Mouse (Mus musculus): ENCODE measurements around the gene Atg13. TPM values are rescaled to one million over a fixed set of nuclear protein-coding genes. Genes with fewer than 3 reads are reported as not detected.

The Atg13 gene
- polyA plus RNA-seq, 1 experiment from 2014 or later: 27.8 TPM

- H3K4me2 ChIP-seq (replicated peaks; ENCODE audit: low read depth, low read length): no peak within 1 kb of the TSS
- no peak within 1 kb of the TSS for H3K4me3 ChIP-seq (ENCODE audit: low read depth, low read length)
- peak within 1 kb of the TSS; percentile 44 for H3K27ac ChIP-seq (ENCODE audit: low read length)
- 0 out of 2 replicates have a peak, but pooled peaks cover 8% of the 10 kb centered on the region for H3K4me1 ChIP-seq (ENCODE audit: control insufficient read depth, insufficient read depth, low read length)
- 81% methylated on average over 8 of the region's 8 CpGs for WGBS
- H3K27me3 ChIP-seq (ENCODE audit: control insufficient read depth, insufficient read depth, low read length): no peaks in the 10 kb centered on the region
- H3K9me3 ChIP-seq (ENCODE audit: control insufficient read depth, low read depth, low read length): no peaks in the 10 kb centered on the region
- H3K36me3 ChIP-seq (ENCODE audit: control insufficient read depth, insufficient read depth, low read length): no peaks in the 10 kb centered on the region
- H3K9ac ChIP-seq (replicated peaks; ENCODE audit: low read depth, low read length): no peak within 1 kb of the TSS
- no peak for ATAC-seq (ENCODE audit: insufficient number of reproducible peaks, insufficient read depth, low FRiP score, low read depth)
Observed at GRCm38 (mm10) chr2:91636229-91636628, 74.1 kb downstream of the Atg13 start, which contains the start of gene F2. F2 (minus strand) TSS chr2:91636414.

GRCm38 (mm10) chr2:91635486-91635885 is 74.9 kb downstream of the Atg13 start:
- Histone ChIP-seq H3K36me3 (ENCODE audit: control insufficient read depth, insufficient read depth, low read length) (no peaks in the 10 kb centered on the region), H3K4me2 (replicated peaks; ENCODE audit: low read depth, low read length) (no peak overlapping the region), H3K9ac (replicated peaks; ENCODE audit: low read depth, low read length) (no peak overlapping the region), H3K27ac (ENCODE audit: low read length) (peak overlapping the region; percentile 44), H3K4me3 (ENCODE audit: low read depth, low read length) (no peak overlapping the region), H3K4me1 (ENCODE audit: control insufficient read depth, insufficient read depth, low read length) (0 out of 2 replicates have a peak, but pooled peaks cover 8% of the 10 kb centered on the region), H3K9me3 (ENCODE audit: control insufficient read depth, low read depth, low read length) (no peaks in the 10 kb centered on the region), H3K27me3 (ENCODE audit: control insufficient read depth, insufficient read depth, low read length) (no peaks in the 10 kb centered on the region)
- WGBS: 89% methylated on average over 11 of the region's 11 CpGs
- no peak for ATAC-seq (ENCODE audit: insufficient number of reproducible peaks, insufficient read depth, low FRiP score, low read depth)

GRCm38 (mm10) chr2:91634841-91635240 is 75.5 kb downstream of the Atg13 start:
- no peak for ATAC-seq (ENCODE audit: insufficient number of reproducible peaks, insufficient read depth, low FRiP score, low read depth)
- Histone ChIP-seq H3K27me3 (ENCODE audit: control insufficient read depth, insufficient read depth, low read length) (no peaks in the 10 kb centered on the region), H3K4me2 (replicated peaks; ENCODE audit: low read depth, low read length) (no peak overlapping the region), H3K9me3 (ENCODE audit: control insufficient read depth, low read depth, low read length) (no peaks in the 10 kb centered on the region), H3K4me3 (ENCODE audit: low read depth, low read length) (no peak overlapping the region), H3K9ac (replicated peaks; ENCODE audit: low read depth, low read length) (no peak overlapping the region), H3K27ac (ENCODE audit: low read length) (no peak overlapping the region), H3K36me3 (ENCODE audit: control insufficient read depth, insufficient read depth, low read length) (no peaks in the 10 kb centered on the region), H3K4me1 (ENCODE audit: control insufficient read depth, insufficient read depth, low read length) (0 out of 2 replicates have a peak, but pooled peaks cover 8% of the 10 kb centered on the region)
- 76% methylated on average over 9 of the region's 9 CpGs for WGBS

- Histone ChIP-seq H3K27ac (ENCODE audit: low read length) (no peak overlapping the region), H3K4me1 (ENCODE audit: control insufficient read depth, insufficient read depth, low read length) (0 out of 2 replicates have a peak, but pooled peaks cover 8% of the 10 kb centered on the region), H3K36me3 (ENCODE audit: control insufficient read depth, insufficient read depth, low read length) (no peaks in the 10 kb centered on the region), H3K9me3 (ENCODE audit: control insufficient read depth, low read depth, low read length) (no peaks in the 10 kb centered on the region), H3K27me3 (ENCODE audit: control insufficient read depth, insufficient read depth, low read length) (no peaks in the 10 kb centered on the region), H3K4me3 (ENCODE audit: low read depth, low read length) (no peak overlapping the region), H3K4me2 (replicated peaks; ENCODE audit: low read depth, low read length) (no peak overlapping the region), H3K9ac (replicated peaks; ENCODE audit: low read depth, low read length) (no peak overlapping the region)
- WGBS: 61% methylated on average over 12 of the region's 12 CpGs
- no peak for ATAC-seq (ENCODE audit: insufficient number of reproducible peaks, insufficient read depth, low FRiP score, low read depth)
Observed at GRCm38 (mm10) chr2:91633334-91633977, 76.9 kb downstream of the Atg13 start.

- 64% methylated on average over 5 of the region's 5 CpGs for WGBS
Observed at GRCm38 (mm10) chr2:91632316-91632715, 78.1 kb downstream of the Atg13 start.

GRCm38 (mm10) chr2:91631826-91632225 is 78.5 kb downstream of the Atg13 start:
- H3K27ac ChIP-seq (ENCODE audit: low read length): no peak overlapping the region
- no peak overlapping the region for H3K4me2 ChIP-seq (replicated peaks; ENCODE audit: low read depth, low read length)
- 83% methylated on average over 5 of the region's 5 CpGs for WGBS
- no peak for ATAC-seq (ENCODE audit: insufficient number of reproducible peaks, insufficient read depth, low FRiP score, low read depth)
- no peaks in the 10 kb centered on the region for H3K9me3 ChIP-seq (ENCODE audit: control insufficient read depth, low read depth, low read length)
- H3K27me3 ChIP-seq (ENCODE audit: control insufficient read depth, insufficient read depth, low read length): no peaks in the 10 kb centered on the region
- no peak overlapping the region for H3K4me3 ChIP-seq (ENCODE audit: low read depth, low read length)
- no peak overlapping the region for H3K9ac ChIP-seq (replicated peaks; ENCODE audit: low read depth, low read length)
- 0 out of 2 replicates have a peak, but pooled peaks cover 8% of the 10 kb centered on the region for H3K4me1 ChIP-seq (ENCODE audit: control insufficient read depth, insufficient read depth, low read length)
- no peaks in the 10 kb centered on the region for H3K36me3 ChIP-seq (ENCODE audit: control insufficient read depth, insufficient read depth, low read length)

More at GRCm38 (mm10) chr2:91632316-91632715, 78.1 kb downstream of the Atg13 start:
- no peak overlapping the region for H3K4me3 ChIP-seq (ENCODE audit: low read depth, low read length)
- H3K4me1 ChIP-seq (ENCODE audit: control insufficient read depth, insufficient read depth, low read length): 0 out of 2 replicates have a peak, but pooled peaks cover 8% of the 10 kb centered on the region
- no peaks in the 10 kb centered on the region for H3K9me3 ChIP-seq (ENCODE audit: control insufficient read depth, low read depth, low read length)
- H3K36me3 ChIP-seq (ENCODE audit: control insufficient read depth, insufficient read depth, low read length): no peaks in the 10 kb centered on the region
- no peak for ATAC-seq (ENCODE audit: insufficient number of reproducible peaks, insufficient read depth, low FRiP score, low read depth)
- no peak overlapping the region for H3K9ac ChIP-seq (replicated peaks; ENCODE audit: low read depth, low read length)
- H3K27me3 ChIP-seq (ENCODE audit: control insufficient read depth, insufficient read depth, low read length): no peaks in the 10 kb centered on the region
- H3K4me2 ChIP-seq (replicated peaks; ENCODE audit: low read depth, low read length): no peak overlapping the region
- H3K27ac ChIP-seq (ENCODE audit: low read length): no peak overlapping the region

- Histone ChIP-seq H3K9ac (replicated peaks; ENCODE audit: low read depth, low read length) (no peak overlapping the region), H3K36me3 (ENCODE audit: control insufficient read depth, insufficient read depth, low read length) (no peaks in the 10 kb centered on the region), H3K4me1 (ENCODE audit: control insufficient read depth, insufficient read depth, low read length) (no peaks in the 10 kb centered on the region), H3K27me3 (ENCODE audit: control insufficient read depth, insufficient read depth, low read length) (no peaks in the 10 kb centered on the region), H3K27ac (ENCODE audit: low read length) (no peak overlapping the region), H3K9me3 (ENCODE audit: control insufficient read depth, low read depth, low read length) (no peaks in the 10 kb centered on the region), H3K4me2 (replicated peaks; ENCODE audit: low read depth, low read length) (no peak overlapping the region), H3K4me3 (ENCODE audit: low read depth, low read length) (no peak overlapping the region)
- WGBS: 90% methylated on average over 12 of the region's 12 CpGs
- no peak for ATAC-seq (ENCODE audit: insufficient number of reproducible peaks, insufficient read depth, low FRiP score, low read depth)
Observed at GRCm38 (mm10) chr2:91630384-91630783, 80.0 kb downstream of the Atg13 start.

GRCm38 (mm10) chr2:91629682-91630081 is 80.7 kb downstream of the Atg13 start:
- no peak for ATAC-seq (ENCODE audit: insufficient number of reproducible peaks, insufficient read depth, low FRiP score, low read depth)
- H3K36me3 ChIP-seq (ENCODE audit: control insufficient read depth, insufficient read depth, low read length): no peaks in the 10 kb centered on the region
- no peaks in the 10 kb centered on the region for H3K9me3 ChIP-seq (ENCODE audit: control insufficient read depth, low read depth, low read length)
- no peak overlapping the region for H3K9ac ChIP-seq (replicated peaks; ENCODE audit: low read depth, low read length)
- WGBS: 88% methylated on average over 18 of the region's 18 CpGs
- no peak overlapping the region for H3K4me2 ChIP-seq (replicated peaks; ENCODE audit: low read depth, low read length)
- H3K27ac ChIP-seq (ENCODE audit: low read length): no peak overlapping the region
- H3K27me3 ChIP-seq (ENCODE audit: control insufficient read depth, insufficient read depth, low read length): no peaks in the 10 kb centered on the region
- no peak overlapping the region for H3K4me3 ChIP-seq (ENCODE audit: low read depth, low read length)
- H3K4me1 ChIP-seq (ENCODE audit: control insufficient read depth, insufficient read depth, low read length): no peaks in the 10 kb centered on the region

- Histone ChIP-seq H3K9ac (replicated peaks; ENCODE audit: low read depth, low read length) (no peak overlapping the region), H3K4me1 (ENCODE audit: control insufficient read depth, insufficient read depth, low read length) (no peaks in the 10 kb centered on the region), H3K27ac (ENCODE audit: low read length) (no peak overlapping the region), H3K4me2 (replicated peaks; ENCODE audit: low read depth, low read length) (no peak overlapping the region), H3K9me3 (ENCODE audit: control insufficient read depth, low read depth, low read length) (no peaks in the 10 kb centered on the region), H3K36me3 (ENCODE audit: control insufficient read depth, insufficient read depth, low read length) (no peaks in the 10 kb centered on the region; the same call in 1 of the 2 replicates), H3K4me3 (ENCODE audit: low read depth, low read length) (no peak overlapping the region), H3K27me3 (ENCODE audit: control insufficient read depth, insufficient read depth, low read length) (no peaks in the 10 kb centered on the region)
- 87% methylated on average over 8 of the region's 8 CpGs for WGBS
- ATAC-seq (ENCODE audit: insufficient number of reproducible peaks, insufficient read depth, low FRiP score, low read depth): no peak
Observed at GRCm38 (mm10) chr2:91628171-91628570, 82.2 kb downstream of the Atg13 start.
